Mouse (Mus musculus): ENCODE data around the gene Megf11.
"Not testable (repeated sequence)": the region's sequence is repeated elsewhere in the genome, so short reads cannot be mapped to it uniquely, and the experiment has no call there.

Gene Megf11

DNA sequence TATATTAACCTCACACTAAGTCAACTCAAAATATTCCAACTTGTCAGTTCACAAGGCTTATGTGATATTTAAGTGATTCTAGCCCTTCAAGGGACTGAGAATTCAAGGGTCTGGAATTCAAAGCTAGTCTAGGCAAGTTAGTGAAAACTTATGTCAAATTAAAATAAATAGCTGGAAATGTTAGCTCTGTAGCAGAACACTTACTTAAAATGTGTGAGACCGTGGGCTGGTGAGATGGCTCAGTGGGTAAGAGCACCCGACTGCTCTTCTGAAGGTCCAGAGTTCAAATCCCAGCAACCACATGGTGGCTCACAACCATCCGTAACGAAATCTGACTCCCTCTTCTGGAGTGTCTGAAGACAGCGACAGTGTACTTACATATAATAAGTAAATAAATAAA is 324.9 kb downstream of the Megf11 start:
- not testable (repeated sequence) for DNase-seq

DNA sequence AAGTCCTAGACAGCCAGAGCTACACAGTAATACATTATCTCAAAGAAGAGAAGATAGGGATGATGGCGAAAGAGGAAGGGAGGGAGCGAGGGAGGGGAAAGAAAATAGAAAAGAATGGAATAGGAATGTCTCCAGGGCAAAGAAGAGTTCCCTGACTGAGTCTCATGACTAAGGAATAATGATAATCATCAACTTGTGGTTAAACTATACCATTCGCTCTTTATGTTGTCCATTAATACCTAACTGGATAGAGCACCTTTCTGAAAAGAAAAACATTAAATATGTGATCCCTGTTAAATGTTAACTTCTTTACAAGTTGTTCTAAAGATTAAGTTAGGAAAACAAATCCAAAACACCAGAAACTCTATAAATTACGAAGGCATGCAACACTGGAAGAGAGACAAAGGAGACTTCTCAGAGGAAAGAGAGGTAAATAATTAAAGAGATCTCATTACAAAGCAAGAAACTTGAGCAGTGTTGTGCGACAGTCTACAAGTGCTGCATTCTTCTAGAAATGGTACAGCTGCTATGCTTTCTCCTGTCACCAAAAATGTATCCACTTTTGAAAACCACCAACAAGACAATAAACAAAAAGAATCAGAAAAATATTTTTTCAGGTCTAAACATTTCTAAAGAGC is 334.2 kb downstream of the Megf11 start:
- no peak for DNase-seq

DNA sequence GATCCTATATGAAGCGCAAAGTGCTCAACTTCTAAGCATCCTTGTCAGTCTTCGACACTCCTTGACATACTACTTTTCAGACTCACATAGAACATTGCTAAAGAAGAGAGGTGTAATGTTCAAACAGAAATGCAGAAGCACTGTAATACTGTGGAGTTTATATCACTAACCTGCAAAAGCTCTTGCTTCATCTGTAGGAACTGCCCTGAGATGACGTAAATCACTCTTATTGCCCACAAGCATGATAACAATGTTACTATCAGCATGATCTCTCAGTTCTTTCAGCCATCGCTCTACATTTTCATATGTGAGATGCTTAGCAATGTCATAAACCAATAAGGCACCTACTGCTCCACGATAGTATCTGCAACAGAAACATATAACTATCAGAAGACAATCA is 341.0 kb downstream of the Megf11 start:
- no peak for DNase-seq

DNA sequence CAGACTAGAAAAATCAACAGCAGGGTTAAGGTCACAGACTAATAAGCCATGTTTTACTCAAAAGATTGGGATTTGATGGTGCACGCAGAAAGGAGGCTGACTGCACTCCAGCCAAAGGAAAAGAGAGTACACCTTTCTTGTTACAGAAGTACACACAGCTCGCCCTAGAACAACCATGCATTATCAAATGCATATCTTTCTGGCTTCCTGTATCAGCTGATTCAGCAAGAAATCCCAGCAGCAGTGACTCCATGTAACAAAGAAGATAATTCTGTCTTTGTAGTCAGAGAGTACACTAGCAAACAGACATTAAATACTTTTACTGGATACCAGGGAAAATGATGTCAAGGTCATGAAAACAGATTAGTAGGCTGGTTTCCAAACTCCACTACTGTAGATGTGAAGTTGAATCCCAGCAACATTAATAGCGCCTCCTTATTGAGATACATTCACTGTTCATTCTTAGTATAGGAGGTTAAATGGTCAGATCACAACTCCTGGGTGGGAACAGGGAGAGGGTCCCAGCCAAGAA is 345.7 kb downstream of the Megf11 start:
- no peak for DNase-seq

DNA sequence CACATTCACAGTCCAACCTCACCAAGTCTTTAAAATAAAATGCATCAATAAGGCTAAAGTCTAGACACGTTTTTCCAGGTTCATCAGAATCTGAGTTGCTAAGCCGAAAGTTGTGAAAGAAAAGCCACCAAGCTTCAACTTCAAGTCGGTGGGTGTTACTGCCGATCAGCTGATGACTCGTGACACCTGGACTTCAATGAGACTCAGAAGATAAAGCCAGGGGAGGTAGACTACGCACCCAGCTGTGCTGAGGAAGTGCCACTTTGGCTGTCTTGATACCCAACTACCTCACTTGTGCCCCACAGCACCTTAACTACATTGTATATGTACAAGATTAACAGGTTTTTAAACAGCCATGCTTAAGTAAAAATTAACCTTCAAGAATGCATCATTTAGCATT is 348.7 kb downstream of the Megf11 start:
- DNase-seq, result no peak

DNA sequence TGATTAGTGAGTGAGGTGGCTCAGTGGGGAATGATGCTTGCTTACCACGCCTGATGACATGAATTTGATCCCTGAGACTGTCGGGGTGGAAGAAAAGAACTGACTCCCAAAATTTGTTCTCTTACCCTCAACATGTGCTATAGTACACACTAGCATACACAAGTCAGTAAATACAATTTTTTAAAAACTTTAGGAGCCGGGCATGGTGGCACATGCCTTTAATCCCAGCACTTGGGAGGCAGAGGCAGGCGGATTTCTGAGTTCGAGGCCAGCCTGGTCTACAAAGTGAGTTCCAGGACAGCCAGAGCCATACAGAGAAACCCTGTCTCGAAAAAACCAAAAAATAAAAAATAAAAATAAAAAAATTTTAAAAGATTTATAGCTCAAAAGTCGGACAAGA is 349.6 kb downstream of the Megf11 start:
- DNase-seq, result not testable (repeated sequence)

DNA sequence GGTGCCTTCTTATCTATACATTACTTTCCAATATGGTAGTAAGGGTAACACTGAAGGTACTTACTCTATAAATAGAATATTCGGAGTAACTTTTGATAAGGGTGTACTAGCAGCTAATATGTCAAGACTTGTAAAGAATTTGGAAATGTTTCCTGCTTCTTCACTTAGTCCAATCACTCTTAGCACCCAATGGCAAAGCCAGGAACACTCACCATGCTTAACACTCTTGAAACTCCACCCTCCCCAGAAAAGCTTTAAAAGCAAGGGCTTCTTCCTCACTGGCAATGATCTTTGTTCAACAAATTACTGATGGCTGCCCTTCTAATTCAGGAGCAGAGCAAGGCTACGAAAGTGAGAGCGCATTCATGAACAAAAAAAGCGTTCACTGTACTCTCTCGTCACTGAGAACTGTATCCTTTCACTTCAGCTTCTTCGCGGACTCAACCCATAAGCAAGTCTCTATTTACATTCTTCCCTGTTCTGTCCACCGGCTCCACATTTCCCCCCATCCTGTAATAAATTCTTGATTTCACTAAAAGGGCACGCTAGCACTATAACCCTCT is 350.7 kb downstream of the Megf11 start:
- DNase-seq, result no peak

DNA sequence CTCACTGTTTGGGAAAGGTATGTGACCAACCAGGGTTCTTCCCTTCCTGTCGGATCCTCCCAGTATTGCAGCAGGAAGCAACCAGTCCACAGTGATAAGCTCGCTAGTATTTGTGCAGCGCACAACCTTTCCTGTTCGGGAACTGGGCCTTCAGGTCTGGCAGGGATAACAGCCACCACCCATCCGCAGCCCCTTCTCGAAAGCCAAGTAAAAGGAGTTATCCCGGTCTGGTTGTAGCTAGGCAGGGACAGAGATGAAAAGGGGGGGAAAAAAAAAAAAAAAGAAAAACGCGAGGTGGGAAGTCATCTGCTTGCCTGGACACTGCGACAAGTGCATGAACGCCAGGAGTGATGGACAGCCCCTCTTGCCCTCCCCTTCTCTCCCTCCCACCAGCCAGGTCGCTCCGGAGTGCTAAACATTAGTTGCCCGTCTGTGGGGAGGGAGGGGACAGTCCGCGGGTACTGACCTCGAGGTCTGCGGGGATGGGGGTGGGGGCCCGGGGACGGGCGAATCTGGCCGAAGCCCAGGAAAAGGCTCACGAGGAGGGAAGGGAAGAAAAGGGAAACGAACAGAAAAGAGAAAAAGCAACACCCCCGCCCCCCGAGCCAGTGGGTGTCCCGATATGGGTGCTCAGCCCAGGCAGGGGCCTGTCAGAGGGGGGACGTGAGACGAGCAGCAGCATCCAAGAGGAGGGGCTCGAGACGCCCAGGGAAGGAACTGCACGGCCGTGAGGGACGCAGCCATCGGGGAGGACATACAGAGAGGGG is 351.4 kb downstream of the Megf11 start:
- peak; percentile 69 for DNase-seq

DNA sequence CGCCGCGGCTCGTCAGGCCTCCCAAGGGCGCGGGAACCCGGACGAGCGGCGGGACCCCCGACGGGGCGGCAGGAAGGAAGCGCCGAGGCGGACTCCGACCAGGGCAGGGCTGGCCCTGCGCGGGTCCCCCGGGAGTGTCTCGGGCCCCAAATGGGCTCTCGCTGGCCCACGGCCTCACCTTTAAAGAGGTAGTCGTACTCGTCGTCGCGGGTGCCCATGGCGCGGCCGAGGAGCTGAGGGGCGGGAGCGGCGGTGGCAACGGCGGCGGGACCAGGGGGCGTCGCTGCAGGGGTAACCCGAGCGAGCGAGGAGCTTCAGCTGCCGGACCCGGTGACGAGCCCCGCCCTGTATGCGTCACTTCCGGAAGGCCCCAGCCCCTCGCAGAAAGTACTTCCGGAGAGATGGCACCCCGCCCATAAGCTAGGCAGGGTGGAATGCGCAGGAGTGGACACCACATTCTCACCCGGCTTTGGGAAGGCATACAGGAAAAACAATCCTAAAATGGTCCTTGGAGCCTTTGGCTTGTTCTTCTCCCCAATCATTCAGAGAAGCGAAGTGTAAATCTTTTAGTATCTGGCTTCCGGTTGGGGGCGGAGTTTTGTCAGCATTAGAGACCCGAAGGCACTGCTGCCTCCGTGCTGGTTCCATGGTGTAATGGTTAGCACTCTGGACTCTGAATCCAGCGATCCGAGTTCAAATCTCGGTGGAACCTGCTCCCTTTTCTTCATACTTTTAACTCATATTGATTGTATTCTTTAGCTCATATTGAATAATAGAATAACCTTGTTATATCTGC is 352.2 kb downstream of the Megf11 start, which contains the start of gene Rab11a:
TSS of gene Rab11a (minus strand) at position 353 of the 796 bp plus-strand sequence.
- DNase-seq, result peak; percentile 97

DNA sequence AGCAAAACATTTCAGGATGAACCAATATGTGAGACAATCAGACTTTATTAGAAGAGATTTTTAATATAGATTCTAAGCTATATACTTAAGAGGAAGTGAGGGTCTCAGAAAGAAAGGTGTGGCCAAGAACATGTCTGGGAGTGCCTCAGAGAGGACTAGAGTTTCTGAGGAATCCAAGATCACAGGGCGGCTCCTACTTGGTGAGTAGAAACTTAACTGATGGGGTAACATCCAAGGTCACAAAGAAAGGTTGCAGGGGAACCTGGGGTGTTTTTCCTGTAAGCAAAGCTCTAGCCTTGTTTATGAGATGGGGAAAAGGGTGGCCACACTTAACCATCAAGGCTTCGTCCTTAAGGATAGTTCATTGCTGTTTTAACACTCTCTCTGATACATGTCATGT is 353.6 kb downstream of the Megf11 start:
- no peak for DNase-seq

DNA sequence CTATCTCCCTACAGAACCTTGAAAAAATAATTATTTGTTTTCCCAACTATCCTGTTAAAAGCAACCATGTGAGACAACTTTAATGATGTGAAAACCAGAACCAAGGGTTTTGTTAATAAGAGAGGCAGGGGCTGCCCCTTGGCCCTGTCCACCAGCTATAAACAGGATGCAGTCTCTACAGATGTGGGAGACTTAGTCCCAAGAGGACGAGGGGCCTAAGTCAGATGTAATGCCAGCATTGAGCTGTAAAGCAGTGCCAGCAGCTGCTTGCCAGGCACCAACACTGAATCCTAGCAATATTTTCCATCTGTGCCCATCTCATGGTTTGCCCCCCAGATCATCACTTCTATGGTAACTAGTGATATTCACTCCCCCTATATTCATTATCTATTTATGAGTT is 357.0 kb downstream of the Megf11 start:
- DNase-seq, result no peak

DNA sequence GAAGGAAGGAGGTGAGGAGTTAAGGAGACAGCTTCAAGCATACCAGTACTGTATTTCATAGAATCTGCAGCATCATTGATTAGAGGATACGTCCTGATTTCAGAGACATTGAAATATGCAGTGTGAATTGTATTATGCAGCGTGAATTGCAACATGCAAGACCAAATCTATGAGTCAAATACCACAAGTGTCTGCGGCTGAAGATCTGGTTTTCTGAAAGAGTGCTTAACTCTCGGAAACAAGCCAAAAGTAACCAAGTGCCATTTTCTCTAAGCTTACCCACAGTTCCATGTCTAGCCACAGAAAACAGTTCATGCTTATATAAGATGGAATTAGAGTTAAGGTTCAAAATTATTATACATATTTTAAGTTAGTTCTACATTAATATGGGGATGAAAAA is 362.3 kb downstream of the Megf11 start:
- DNase-seq, result no peak

DNA sequence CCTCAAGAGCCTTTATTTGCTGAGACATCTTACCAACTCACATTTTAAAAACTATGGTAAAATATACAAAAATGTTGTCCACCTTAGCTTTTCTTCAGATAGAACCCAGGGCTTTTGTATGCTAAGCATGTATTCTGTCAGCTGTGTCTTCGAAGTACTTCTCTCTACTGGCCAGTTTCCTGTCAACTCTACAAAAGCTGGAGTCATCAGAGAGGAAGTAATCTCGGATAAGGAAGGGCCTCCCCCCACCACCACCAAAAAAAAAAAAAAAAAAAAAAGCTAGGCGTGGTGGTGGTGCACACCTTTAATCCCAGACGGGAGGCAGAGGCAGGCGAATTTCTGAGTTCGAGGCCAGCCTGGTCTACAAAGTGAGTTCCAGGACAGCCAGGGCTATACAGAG is 363.9 kb downstream of the Megf11 start:
- DNase-seq, result no peak

DNA sequence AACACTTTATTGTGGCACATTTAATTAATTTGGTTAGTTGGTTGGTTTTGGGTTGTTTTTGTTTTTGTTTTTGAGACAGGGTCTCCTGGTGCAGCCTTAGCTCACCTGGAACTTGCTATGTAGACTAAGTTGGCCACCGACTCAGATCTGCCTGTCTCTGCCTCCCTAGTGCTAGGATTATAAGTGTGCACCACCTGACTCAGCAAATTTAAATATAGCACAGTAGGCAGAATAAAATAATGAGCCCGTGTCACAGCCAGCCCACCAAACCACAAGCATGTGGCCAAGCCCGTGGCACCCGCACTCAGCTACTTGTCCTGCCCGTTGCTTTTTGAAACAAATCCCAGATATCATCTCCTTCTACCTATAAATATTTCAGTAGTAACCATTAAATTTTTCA is 367.1 kb downstream of the Megf11 start:
- DNase-seq, result no peak

DNA sequence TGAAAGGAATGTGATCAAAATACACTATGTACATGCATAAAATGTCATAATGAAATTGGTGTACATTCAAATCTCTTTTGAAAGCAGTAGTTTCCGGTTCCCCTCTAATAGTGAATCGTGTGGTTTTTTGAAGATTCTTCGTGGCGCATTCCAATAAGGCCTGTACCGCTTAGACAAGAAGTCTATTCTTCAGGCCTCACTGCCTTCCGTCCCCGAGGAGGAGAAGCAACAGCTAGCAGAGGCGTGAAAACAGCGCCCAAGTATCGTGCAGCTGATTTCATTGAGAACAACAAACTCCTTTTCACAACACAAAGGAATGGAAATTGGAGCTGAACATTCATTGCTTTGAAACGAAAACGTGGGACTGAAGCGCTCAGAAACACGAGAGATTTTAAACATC is 372.6 kb downstream of the Megf11 start:
- DNase-seq, result no peak
